Mouse (Mus musculus) kidney, adult 9 months (tissue): ENCODE data around the gene Lhb.
"Not testable (repeated sequence)": the region's sequence is repeated elsewhere in the genome, so short reads cannot be mapped to it uniquely, and the experiment has no call there.

Source experiments
- DNase-seq: peaks from one replicate; pipeline ENCODE4 v3.0.0; 2022

The Lhb gene

GRCm38 (mm10) chr7:45455932-45456696, 35.5 kb downstream of the Lhb start:
- DNase-seq, result no peak

GRCm38 (mm10) chr7:45456721-45457203, 36.1 kb downstream of the Lhb start:
- DNase-seq, result no peak

- peak; percentile 88 for DNase-seq
These were observed 36.8 kb downstream of the Lhb start for GRCm38 (mm10) chr7:45457204-45458060.

GRCm38 (mm10) chr7:45458748-45459563, 38.3 kb downstream of the Lhb start:
- peak; percentile 73 for DNase-seq

GRCm38 (mm10) chr7:45459564-45460140, 39.0 kb downstream of the Lhb start, which contains the start of gene Ftl1:
Gene Ftl1 (minus strand): TSS chr7:45459884.
- peak; percentile 99 for DNase-seq

- peak; percentile 90 for DNase-seq
These were observed 39.8 kb downstream of the Lhb start for GRCm38 (mm10) chr7:45460377-45460776.

- peak; percentile 83 for DNase-seq
These were observed 40.3 kb downstream of the Lhb start for GRCm38 (mm10) chr7:45460860-45461314.

GRCm38 (mm10) chr7:45461326-45461725, 40.7 kb downstream of the Lhb start:
- no peak for DNase-seq

GRCm38 (mm10) chr7:45461781-45462180, 41.2 kb downstream of the Lhb start:
- no peak for DNase-seq

- DNase-seq, result no peak
These were observed 41.7 kb downstream of the Lhb start for GRCm38 (mm10) chr7:45462325-45462724.

GRCm38 (mm10) chr7:45462868-45463267, 42.2 kb downstream of the Lhb start:
- DNase-seq, result not testable (repeated sequence)

GRCm38 (mm10) chr7:45463987-45464778, 43.6 kb downstream of the Lhb start:
- DNase-seq, result no peak

GRCm38 (mm10) chr7:45465112-45465511, 44.5 kb downstream of the Lhb start:
- no peak for DNase-seq

- no peak for DNase-seq
These were observed 44.9 kb downstream of the Lhb start for GRCm38 (mm10) chr7:45465549-45465948.

- peak; percentile 96 for DNase-seq
These were observed 45.9 kb downstream of the Lhb start, which contains the start of gene Bax for GRCm38 (mm10) chr7:45466283-45467089. Gene Bax (minus strand): TSS chr7:45466898.

- DNase-seq, result no peak
These were observed 46.6 kb downstream of the Lhb start for GRCm38 (mm10) chr7:45467090-45467670.

GRCm38 (mm10) chr7:45470869-45471268, 50.2 kb downstream of the Lhb start:
- DNase-seq, result peak; percentile 86
